Mouse (Mus musculus) myocyte (in vitro differentiated cells): ENCODE measurements around the gene Cnn1.

Source experiments
- E2F4 ChIP-seq: IDR thresholded peaks from one replicate; pipeline ENCODE4 v1.6.1; 2011; ENCODE audit warnings: mild to moderate bottlenecking, control low read depth, moderate library complexity; ENCODE audit not compliant: insufficient read depth
- MYOD1 ChIP-seq, 3 experiments: IDR thresholded peaks; one replicate each; pipeline ENCODE4 v1.6.1; 2011; ENCODE audit warnings: control low read depth in 2 of 3, low read depth in 2 of 3, mild to moderate bottlenecking in 2 of 3, moderate library complexity in 1 of 3; ENCODE audit not compliant: insufficient read length in 2 of 3, control insufficient read depth in 1 of 3
- POLR2A ChIP-seq: IDR thresholded peaks from one replicate; pipeline ENCODE4 v1.6.1; 2011; ENCODE audit warnings: low read depth, mild to moderate bottlenecking, control low read depth, moderate library complexity; ENCODE audit not compliant: insufficient read length
- POLR2AphosphoS2 ChIP-seq: IDR thresholded peaks from one replicate; pipeline ENCODE4 v1.6.1; 2011; ENCODE audit warnings: low read depth, control low read depth; ENCODE audit not compliant: insufficient read length
- SRF ChIP-seq: IDR thresholded peaks from one replicate; pipeline ENCODE4 v1.6.1; 2011; ENCODE audit warnings: low read depth; ENCODE audit not compliant: control insufficient read depth, insufficient read length
- TCF12 ChIP-seq: IDR thresholded peaks from one replicate; pipeline ENCODE4 v1.6.1; 2011; ENCODE audit warnings: mild to moderate bottlenecking, control low read depth; ENCODE audit not compliant: poor library complexity, insufficient read depth, severe bottlenecking
- USF1 ChIP-seq: IDR thresholded peaks from one replicate; pipeline ENCODE4 v1.6.1; 2011; ENCODE audit warnings: low read depth, mild to moderate bottlenecking, control low read depth, moderate library complexity

- TF ChIP-seq POLR2A (no peak), POLR2AphosphoS2 (no peak), TCF12 (no peak), USF1 (no peak), MYOD1 (IDR thresholded peaks at IDR 0.05; ENCODE audit: control insufficient read depth in 1 of 3, insufficient read length in 2 of 3, low read depth in 2 of 3) (no peak), E2F4 (no peak), SRF (no peak)
Measured at GRCm38 (mm10) chr9:22066433-22066832, 32.6 kb upstream of the Cnn1 start.
